Mouse (Mus musculus): ENCODE measurements at regions not wholly inside any gene's neighbourhood (a gene's known extent, or its start where the extent isn't known, plus 50 kb on each side); places are given as distances from the start of the nearest gene placed in this dataset.

- Histone ChIP-seq H3K4me1 (replicated peaks) (no peaks in the 10 kb centered on the region), H3K9me3 (no peaks in the 10 kb centered on the region), H3K36me3 (no peaks in the 10 kb centered on the region), H3K27me3 (ENCODE audit: insufficient read depth, poor library complexity, severe bottlenecking) (no peaks in the 10 kb centered on the region), H3K4me3 (no peak overlapping the region), H3K27ac (no peak overlapping the region)
- WGBS: 89% methylated on average over 3 of the region's 3 CpGs
- DNase-seq (ENCODE audit: low spot score): no peak
Measured at GRCm38 (mm10) chr13:82849037-82849436, 654.8 kb upstream of the Mef2c start.

DNA sequence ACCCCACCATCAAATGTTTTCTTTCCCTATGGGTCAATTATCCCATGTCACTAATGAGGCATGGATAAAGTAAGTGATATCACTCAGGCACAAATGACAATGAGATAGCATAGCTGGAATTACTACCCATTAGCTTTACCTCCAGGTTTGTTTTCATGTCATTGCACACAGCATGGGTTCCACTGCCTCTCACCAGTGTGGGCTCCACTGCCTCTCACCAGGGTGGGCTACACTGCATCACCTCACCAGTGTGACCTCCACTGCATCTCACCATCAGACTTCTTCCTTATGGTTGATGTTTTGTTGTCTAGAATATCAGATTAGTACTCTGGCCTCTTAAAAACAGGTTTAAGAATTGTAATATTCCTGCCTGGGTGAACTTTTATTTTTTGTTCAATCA lies 634.0 kb upstream of the Mef2c start:
- DNase-seq (ENCODE audit: low spot score): no peak
- Histone ChIP-seq H3K4me1 (replicated peaks) (no peaks in the 10 kb centered on the region), H3K27me3 (ENCODE audit: insufficient read depth, poor library complexity, severe bottlenecking) (no peaks in the 10 kb centered on the region)

GRCm38 (mm10) chr13:82874091-82874490 lies 629.7 kb upstream of the Mef2c start:
- Histone ChIP-seq H3K27ac (no peak overlapping the region), H3K4me1 (replicated peaks) (no peaks in the 10 kb centered on the region), H3K9me3 (no peaks in the 10 kb centered on the region), H3K4me3 (no peak overlapping the region), H3K36me3 (no peaks in the 10 kb centered on the region), H3K27me3 (ENCODE audit: insufficient read depth, poor library complexity, severe bottlenecking) (no peaks in the 10 kb centered on the region)
- WGBS: 89% methylated on average over 1 of the region's 1 CpGs
- DNase-seq (ENCODE audit: low spot score): no peak

More for the DNA sequence above, 634.0 kb upstream of the Mef2c start:
- Histone ChIP-seq H3K9me3 (no peaks in the 10 kb centered on the region), H3K4me3 (no peak overlapping the region), H3K27ac (no peak overlapping the region), H3K36me3 (no peaks in the 10 kb centered on the region)

- Histone ChIP-seq H3K4me1 (replicated peaks) (no peaks in the 10 kb centered on the region), H3K27ac (no peak overlapping the region), H3K4me3 (no peak overlapping the region), H3K9me3 (no peaks in the 10 kb centered on the region), H3K27me3 (ENCODE audit: insufficient read depth, poor library complexity, severe bottlenecking) (no peaks in the 10 kb centered on the region), H3K36me3 (no peaks in the 10 kb centered on the region)
- DNase-seq (ENCODE audit: low spot score): no peak
Measured at GRCm38 (mm10) chr13:82883368-82883767, 620.5 kb upstream of the Mef2c start.

DNA sequence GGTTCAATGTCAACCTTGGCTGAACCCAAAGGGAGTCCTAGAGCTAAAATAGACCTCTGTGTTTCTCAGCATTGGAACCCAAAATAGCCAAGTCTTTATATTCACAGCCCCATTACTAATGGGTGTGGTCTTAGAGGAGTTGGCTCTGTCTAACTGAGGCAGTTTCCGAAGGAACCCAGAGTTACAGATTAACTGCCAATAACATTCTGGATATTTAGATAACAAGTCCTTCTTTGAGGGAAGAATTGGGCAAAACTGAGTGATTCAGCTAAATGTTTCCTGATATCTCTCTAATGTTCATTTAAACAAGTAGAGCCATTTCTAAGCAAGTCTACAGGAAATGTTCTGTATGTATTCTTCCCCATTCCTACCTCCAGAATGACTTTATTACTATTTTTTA lies 615.1 kb upstream of the Mef2c start:
- WGBS: 89% methylated on average over 1 of the region's 1 CpGs
- no peaks in the 10 kb centered on the region for H3K9me3 ChIP-seq

DNA sequence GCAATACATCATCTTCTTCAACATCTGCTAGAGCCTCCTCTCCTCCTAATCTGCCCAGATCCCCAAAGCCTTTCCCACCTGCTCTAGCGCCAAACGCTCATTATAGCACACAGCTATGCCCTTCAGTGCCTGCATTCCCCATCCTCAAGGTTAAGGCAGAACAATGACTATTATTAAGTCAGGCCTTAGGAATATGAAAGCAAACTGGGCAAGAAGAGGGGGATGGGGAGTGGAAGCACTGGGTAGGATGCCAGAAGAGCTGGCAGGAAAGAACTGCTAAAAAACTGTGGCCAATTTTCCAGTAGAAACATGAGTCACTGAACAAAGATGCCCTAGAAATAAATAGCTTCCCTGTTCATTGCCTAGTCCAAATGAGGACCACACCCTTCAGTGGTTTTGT lies 611.1 kb upstream of the Mef2c start:
- Histone ChIP-seq H3K4me3 (no peak overlapping the region), H3K4me1 (replicated peaks) (no peaks in the 10 kb centered on the region), H3K9me3 (no peaks in the 10 kb centered on the region), H3K27ac (no peak overlapping the region), H3K27me3 (ENCODE audit: insufficient read depth, poor library complexity, severe bottlenecking) (no peaks in the 10 kb centered on the region), H3K36me3 (no peaks in the 10 kb centered on the region)
- WGBS: 70% methylated on average over 2 of the region's 2 CpGs
- no peak for DNase-seq (ENCODE audit: low spot score)

More for the DNA sequence above, 615.1 kb upstream of the Mef2c start:
- DNase-seq (ENCODE audit: low spot score): no peak
- H3K4me1 ChIP-seq (replicated peaks): no peaks in the 10 kb centered on the region
- no peaks in the 10 kb centered on the region for H3K36me3 ChIP-seq
- H3K27me3 ChIP-seq (ENCODE audit: insufficient read depth, poor library complexity, severe bottlenecking): no peaks in the 10 kb centered on the region
- H3K4me3 ChIP-seq: no peak overlapping the region
- no peak overlapping the region for H3K27ac ChIP-seq

DNA sequence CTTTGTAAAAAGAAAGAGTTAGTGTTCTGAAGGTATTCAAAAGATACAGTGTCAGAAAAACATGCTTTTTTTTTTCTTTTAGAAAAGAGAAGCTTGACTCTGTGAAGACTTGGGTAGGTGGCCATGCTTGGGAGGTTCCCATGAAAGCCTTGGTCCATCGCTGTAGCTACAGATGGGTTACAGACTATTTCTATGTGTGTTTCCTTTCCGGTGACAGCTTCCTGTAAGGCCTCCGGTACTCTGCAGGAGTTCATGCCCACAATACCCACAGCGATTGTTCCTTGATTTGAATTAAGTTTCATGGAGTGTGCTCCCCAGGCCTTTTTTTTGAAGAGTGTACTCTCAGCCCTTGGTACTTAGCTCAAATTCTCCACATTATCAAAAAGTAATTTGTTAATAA lies 604.1 kb upstream of the Mef2c start:
- H3K27me3 ChIP-seq (ENCODE audit: insufficient read depth, poor library complexity, severe bottlenecking): no peaks in the 10 kb centered on the region
- H3K9me3 ChIP-seq: no peaks in the 10 kb centered on the region
- no peak for DNase-seq (ENCODE audit: low spot score)
- H3K4me1 ChIP-seq (replicated peaks): no peaks in the 10 kb centered on the region
- 44% methylated on average over 4 of the region's 4 CpGs for WGBS
- no peak overlapping the region for H3K27ac ChIP-seq
- no peak overlapping the region for H3K4me3 ChIP-seq
- H3K36me3 ChIP-seq: no peaks in the 10 kb centered on the region

GRCm38 (mm10) chr13:82902160-82902559 lies 601.7 kb upstream of the Mef2c start:
- Histone ChIP-seq H3K36me3 (no peaks in the 10 kb centered on the region), H3K27me3 (ENCODE audit: insufficient read depth, poor library complexity, severe bottlenecking) (no peaks in the 10 kb centered on the region), H3K27ac (no peak overlapping the region), H3K9me3 (no peaks in the 10 kb centered on the region), H3K4me3 (no peak overlapping the region), H3K4me1 (replicated peaks) (no peaks in the 10 kb centered on the region)
- 88% methylated on average over 4 of the region's 4 CpGs for WGBS
- DNase-seq (ENCODE audit: low spot score): no peak

DNA sequence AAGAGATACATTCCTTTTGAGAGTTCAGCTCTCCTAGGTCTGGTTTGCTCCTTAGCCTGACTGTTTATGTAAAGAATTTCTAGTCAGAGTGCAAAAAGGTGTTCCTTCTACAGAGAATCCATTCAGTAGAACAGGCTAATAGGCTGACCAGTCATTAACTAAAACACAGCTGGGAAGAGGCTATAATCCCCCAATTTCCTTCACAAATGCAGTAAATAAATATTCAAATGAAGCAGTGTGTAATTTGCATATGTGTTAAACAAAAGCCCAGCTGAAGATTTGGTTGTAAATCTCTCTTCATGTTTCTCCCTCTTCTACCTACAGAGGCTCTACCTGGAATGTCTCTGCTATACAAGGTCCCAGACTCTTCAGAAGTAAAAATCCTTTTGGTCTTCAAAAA lies 600.2 kb upstream of the Mef2c start:
- Histone ChIP-seq H3K27ac (no peak overlapping the region), H3K27me3 (ENCODE audit: insufficient read depth, poor library complexity, severe bottlenecking) (no peaks in the 10 kb centered on the region), H3K9me3 (no peaks in the 10 kb centered on the region), H3K36me3 (no peaks in the 10 kb centered on the region), H3K4me3 (no peak overlapping the region), H3K4me1 (replicated peaks) (no peaks in the 10 kb centered on the region)
- no peak for DNase-seq (ENCODE audit: low spot score)

DNA sequence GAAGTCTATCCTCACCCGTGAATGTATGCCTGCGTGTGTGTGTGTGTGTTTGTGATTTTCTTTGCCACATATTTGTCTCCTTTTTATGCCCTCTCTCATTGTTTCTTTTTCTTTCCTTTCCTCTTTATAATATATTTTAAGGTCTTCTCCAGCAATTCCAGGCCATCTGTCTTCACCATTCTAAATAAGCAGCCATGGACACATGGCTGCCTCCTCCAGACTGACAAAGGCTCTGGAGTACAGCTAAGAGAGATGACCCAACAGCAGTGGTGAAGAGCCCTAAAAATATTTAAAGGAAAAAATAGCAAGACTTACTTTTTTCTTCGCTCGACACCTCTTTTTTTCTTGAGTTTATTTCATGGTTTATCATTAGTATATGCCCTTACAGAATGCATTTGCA lies 596.1 kb upstream of the Mef2c start:
- Histone ChIP-seq H3K36me3 (no peaks in the 10 kb centered on the region), H3K27ac (no peak overlapping the region), H3K4me3 (no peak overlapping the region), H3K4me1 (replicated peaks) (no peaks in the 10 kb centered on the region), H3K9me3 (no peaks in the 10 kb centered on the region), H3K27me3 (ENCODE audit: insufficient read depth, poor library complexity, severe bottlenecking) (no peaks in the 10 kb centered on the region)
- DNase-seq (ENCODE audit: low spot score): no peak
- 90% methylated on average over 4 of the region's 4 CpGs for WGBS

GRCm38 (mm10) chr13:82909151-82909550 lies 594.7 kb upstream of the Mef2c start:
- no peaks in the 10 kb centered on the region for H3K9me3 ChIP-seq
- WGBS: 86% methylated on average over 4 of the region's 4 CpGs

DNA sequence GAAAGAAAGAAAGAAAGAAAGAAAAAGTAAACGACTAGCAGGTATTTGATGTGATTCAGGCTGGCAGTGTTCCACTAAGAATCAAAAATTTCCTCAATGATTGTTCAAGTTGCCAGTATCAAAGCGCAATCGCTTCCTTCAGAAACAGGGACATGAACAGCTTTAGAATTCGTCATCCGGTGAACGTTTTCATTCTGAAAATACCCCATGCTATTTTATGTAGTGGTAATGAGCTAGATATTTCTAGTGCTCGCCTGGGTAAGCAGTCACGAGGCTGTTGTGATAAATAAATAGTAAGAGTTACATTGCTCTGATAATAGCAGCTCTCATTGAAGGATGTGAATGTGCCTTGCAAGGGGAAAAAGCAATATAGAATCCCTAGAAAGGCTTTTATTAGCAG lies 591.0 kb upstream of the Mef2c start:
- no peaks in the 10 kb centered on the region for H3K36me3 ChIP-seq
- WGBS: 90% methylated on average over 8 of the region's 8 CpGs
- DNase-seq (ENCODE audit: low spot score): no peak

More at GRCm38 (mm10) chr13:82909151-82909550, 594.7 kb upstream of the Mef2c start:
- no peak for DNase-seq (ENCODE audit: low spot score)
- no peaks in the 10 kb centered on the region for H3K27me3 ChIP-seq (ENCODE audit: insufficient read depth, poor library complexity, severe bottlenecking)
- no peak overlapping the region for H3K27ac ChIP-seq
- no peaks in the 10 kb centered on the region for H3K4me1 ChIP-seq (replicated peaks)
- no peak overlapping the region for H3K4me3 ChIP-seq
- no peaks in the 10 kb centered on the region for H3K36me3 ChIP-seq

DNA sequence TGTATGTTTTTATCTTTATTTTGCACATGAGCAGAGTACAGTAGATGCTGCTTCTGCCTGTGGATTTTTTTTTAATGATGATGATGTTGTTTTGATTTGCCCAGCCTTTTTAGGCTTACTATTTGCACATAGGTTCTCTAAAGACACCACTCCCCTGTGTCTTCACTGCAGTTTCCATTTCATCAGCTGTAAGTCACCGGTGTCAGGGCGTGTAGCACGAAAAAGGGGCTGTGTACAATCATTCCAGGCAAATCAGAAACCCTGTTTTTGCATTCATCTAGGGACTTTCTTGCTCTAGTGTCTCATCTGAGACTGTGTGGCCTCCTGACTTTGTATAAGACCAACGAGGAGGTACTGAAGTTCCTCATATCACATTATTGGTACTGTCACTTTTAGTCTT lies 588.6 kb upstream of the Mef2c start:
- 86% methylated on average over 4 of the region's 4 CpGs for WGBS
- H3K27ac ChIP-seq: no peak overlapping the region
- H3K4me1 ChIP-seq (replicated peaks): no peaks in the 10 kb centered on the region
- no peaks in the 10 kb centered on the region for H3K27me3 ChIP-seq (ENCODE audit: insufficient read depth, poor library complexity, severe bottlenecking)
- H3K4me3 ChIP-seq: no peak overlapping the region
- no peaks in the 10 kb centered on the region for H3K9me3 ChIP-seq
- no peak for DNase-seq (ENCODE audit: low spot score)
- H3K36me3 ChIP-seq: no peaks in the 10 kb centered on the region

More for the DNA sequence above, 591.0 kb upstream of the Mef2c start:
- no peaks in the 10 kb centered on the region for H3K27me3 ChIP-seq (ENCODE audit: insufficient read depth, poor library complexity, severe bottlenecking)
- H3K27ac ChIP-seq: no peak overlapping the region
- no peaks in the 10 kb centered on the region for H3K9me3 ChIP-seq
- H3K4me1 ChIP-seq (replicated peaks): no peaks in the 10 kb centered on the region
- H3K4me3 ChIP-seq: no peak overlapping the region

GRCm38 (mm10) chr13:82930010-82930409 lies 573.8 kb upstream of the Mef2c start:
- Histone ChIP-seq H3K36me3 (no peaks in the 10 kb centered on the region), H3K27ac (no peak overlapping the region), H3K27me3 (ENCODE audit: insufficient read depth, poor library complexity, severe bottlenecking) (no peaks in the 10 kb centered on the region), H3K9me3 (no peaks in the 10 kb centered on the region), H3K4me1 (replicated peaks) (no peaks in the 10 kb centered on the region), H3K4me3 (no peak overlapping the region)
- DNase-seq (ENCODE audit: low spot score): no peak
